Mouse (Mus musculus) spleen, adult 2 months (tissue): ENCODE measurements around the gene Gm9970.

Experiments used
- CTCF ChIP-seq: fragments of 200-500 bp; IDR thresholded peaks from 2 replicates; pipeline ENCODE4 v1.5.1; 2011; ENCODE audit warnings: mild to moderate bottlenecking, inconsistent platforms; ENCODE audit not compliant: insufficient read depth, insufficient read length, insufficient replicate concordance; ENCODE audit errors: extremely low read depth
- POLR2A ChIP-seq: fragments of 200-500 bp; IDR thresholded peaks from 2 replicates; pipeline ENCODE4 v1.6.1; 2011; ENCODE audit warnings: low read depth, low read length, inconsistent platforms

DNA sequence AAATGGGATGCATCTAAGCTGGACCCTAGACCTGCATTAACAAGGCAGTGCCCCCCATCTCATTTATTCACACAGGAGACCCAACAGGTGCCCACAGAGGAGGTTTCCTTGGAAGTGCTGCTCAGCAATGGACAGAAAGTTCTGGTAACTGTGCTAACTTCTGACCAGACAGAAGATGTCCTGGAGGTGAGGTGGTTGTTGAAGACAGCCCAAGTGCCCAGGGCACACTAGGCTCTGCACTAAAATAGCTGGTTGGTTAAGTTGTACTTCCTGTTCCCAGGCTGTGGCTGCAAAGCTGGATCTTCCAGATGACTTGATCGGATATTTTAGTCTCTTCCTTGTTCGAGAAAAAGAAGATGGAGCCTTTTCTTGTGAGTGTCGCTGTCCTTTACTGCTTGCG, 45.4 kb downstream of the Gm9970 start:
- TF ChIP-seq CTCF (no peak), POLR2A (no peak)
